Mouse (Mus musculus): Measurements from ENCODE around the gene Ppp1r18. TPM values are rescaled to one million over a fixed set of nuclear protein-coding genes. Genes with fewer than 3 reads are reported as not detected.

Gene Ppp1r18
- polyA plus RNA-seq, 1 experiment from 2014 or later: 32.2 TPM

DNA sequence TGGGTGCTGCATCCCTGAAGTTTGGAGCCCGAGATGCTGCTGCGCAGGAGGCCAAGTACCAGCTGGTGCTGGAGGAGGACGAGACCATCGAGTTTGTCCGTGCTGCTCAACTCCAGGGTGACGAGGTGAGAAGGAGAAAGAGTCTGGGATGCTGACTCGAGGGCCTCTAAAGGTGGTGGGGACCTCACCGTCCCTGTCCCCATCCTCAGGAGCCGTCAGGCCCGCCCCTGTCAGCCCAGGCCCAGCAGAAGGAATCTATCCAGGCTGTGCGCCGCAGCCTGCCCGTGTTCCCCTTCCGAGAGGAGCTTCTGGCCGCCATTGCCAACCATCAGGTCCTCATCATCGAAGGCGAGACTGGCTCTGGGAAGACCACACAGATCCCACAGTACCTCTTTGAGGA lies 17.5 kb downstream of the Ppp1r18 start:
- DNase-seq (ENCODE audit: low spot score): no peak
- Histone ChIP-seq H3K27me3 (ENCODE audit: insufficient read depth, poor library complexity, severe bottlenecking) (no peaks in the 10 kb centered on the region), H3K27ac (no peak overlapping the region), H3K4me3 (no peak overlapping the region), H3K36me3 (peaks cover 72% of the 10 kb centered on the region), H3K9me3 (no peaks in the 10 kb centered on the region), H3K4me1 (replicated peaks) (peaks cover 20% of the 10 kb centered on the region)
- 93% methylated on average over 17 of the region's 17 CpGs for WGBS

DNA sequence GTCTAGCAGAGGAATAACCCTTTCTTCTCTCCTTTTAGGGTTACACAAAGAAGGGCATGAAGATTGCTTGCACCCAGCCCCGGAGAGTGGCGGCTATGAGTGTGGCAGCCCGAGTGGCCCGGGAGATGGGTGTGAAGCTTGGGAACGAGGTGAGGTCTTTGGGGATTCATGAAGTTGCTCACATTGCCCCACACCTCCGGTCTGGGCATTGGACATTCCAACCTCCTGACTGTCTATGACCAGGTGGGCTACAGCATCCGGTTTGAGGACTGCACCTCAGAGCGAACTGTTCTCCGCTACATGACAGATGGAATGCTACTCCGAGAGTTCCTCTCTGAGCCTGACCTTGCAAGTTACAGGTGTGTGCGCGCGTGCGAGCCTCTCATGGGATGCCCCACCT lies 18.4 kb downstream of the Ppp1r18 start:
- no peak for DNase-seq (ENCODE audit: low spot score)
- no peak overlapping the region for H3K27ac ChIP-seq
- H3K4me1 ChIP-seq (replicated peaks): peaks cover 20% of the 10 kb centered on the region
- H3K4me3 ChIP-seq: no peak overlapping the region
- H3K9me3 ChIP-seq: no peaks in the 10 kb centered on the region
- peaks cover 78% of the 10 kb centered on the region for H3K36me3 ChIP-seq
- WGBS: 95% methylated on average over 14 of the region's 14 CpGs
- no peaks in the 10 kb centered on the region for H3K27me3 ChIP-seq (ENCODE audit: insufficient read depth, poor library complexity, severe bottlenecking)

DNA sequence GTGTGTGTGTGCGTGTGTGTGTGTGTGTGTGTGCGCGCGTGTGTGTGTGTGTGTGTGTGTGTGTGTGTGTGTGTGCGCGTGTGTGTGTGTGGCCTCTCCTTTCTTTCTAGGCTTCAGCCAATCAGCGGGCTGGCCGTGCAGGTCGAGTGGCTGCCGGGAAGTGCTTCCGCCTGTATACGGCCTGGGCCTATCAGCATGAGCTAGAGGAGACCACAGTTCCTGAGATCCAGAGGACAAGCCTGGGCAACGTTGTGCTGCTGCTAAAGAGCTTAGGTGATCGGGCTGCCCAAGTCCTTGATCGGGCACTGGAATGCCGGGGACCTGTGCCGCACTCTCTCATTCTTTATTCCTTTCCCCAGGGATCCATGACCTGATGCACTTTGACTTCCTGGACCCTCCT lies 22.3 kb downstream of the Ppp1r18 start:
- Histone ChIP-seq H3K27ac (no peak overlapping the region), H3K36me3 (peaks cover 100% of the 10 kb centered on the region), H3K4me3 (no peak overlapping the region), H3K4me1 (replicated peaks) (no peaks in the 10 kb centered on the region), H3K9me3 (no peaks in the 10 kb centered on the region), H3K27me3 (ENCODE audit: insufficient read depth, poor library complexity, severe bottlenecking) (no peaks in the 10 kb centered on the region)
- DNase-seq (ENCODE audit: low spot score): no peak
- 93% methylated on average over 13 of the region's 17 CpGs for WGBS

DNA sequence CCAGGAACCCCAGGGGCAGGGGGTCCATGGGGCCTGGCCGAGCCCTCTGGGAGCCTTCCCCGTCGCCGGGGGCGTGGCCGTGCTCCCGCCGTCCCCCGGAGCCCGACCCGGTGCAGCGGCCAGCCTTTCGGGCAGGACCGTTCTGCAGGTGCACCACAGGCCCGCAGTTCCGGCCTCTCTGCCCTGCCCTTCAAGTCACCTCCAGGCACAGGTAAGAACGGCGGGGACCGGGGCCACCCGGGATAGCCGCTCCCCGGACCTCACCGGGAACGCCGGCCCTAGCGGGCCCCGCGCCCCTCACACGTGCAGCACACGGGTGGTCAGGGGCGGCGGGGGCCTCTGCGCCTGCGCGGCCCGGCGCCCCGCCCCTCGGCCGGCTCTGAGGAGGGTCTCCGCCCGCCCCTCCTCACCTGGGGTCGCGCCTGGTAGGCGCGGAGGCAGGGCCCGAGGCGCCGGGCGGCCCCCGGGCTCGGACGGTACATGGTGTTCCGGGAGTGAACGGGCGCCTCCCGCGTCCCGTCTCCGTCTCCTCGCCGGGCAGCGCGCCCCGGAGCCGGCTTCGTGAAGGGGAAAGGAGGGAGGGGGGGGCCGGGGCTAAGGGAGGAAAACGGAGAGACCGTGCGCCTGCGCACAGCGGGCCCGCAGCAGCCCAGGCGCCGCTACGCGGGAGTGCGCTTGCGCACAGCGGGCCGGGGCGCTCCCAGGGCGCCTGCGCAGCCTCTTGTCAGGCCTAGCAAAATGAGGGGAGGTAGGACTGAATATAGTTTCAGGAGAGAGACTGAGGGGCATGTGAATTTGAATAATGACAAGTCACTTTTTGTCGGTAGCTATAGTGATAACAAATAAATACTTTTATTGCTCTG lies 31.6 kb downstream of the Ppp1r18 start, which contains the start of gene 2310061I04Rik:
Gene 2310061I04Rik, minus strand, starts transcription at position 651 of the 863 bp plus-strand sequence.
- H3K27ac ChIP-seq: peak within 1 kb of the TSS; percentile 98
- peak; percentile 91 for DNase-seq (ENCODE audit: low spot score)
- H3K27me3 ChIP-seq (ENCODE audit: insufficient read depth, poor library complexity, severe bottlenecking): no peaks in the 10 kb centered on the region
- peaks cover 31% of the 10 kb centered on the region for H3K4me1 ChIP-seq (replicated peaks)
- peaks cover 80% of the 10 kb centered on the region for H3K36me3 ChIP-seq
- WGBS: under 1% methylated on average over 86 of the region's 86 CpGs
- no peaks in the 10 kb centered on the region for H3K9me3 ChIP-seq
- peak within 1 kb of the TSS; percentile 91 for H3K4me3 ChIP-seq

DNA sequence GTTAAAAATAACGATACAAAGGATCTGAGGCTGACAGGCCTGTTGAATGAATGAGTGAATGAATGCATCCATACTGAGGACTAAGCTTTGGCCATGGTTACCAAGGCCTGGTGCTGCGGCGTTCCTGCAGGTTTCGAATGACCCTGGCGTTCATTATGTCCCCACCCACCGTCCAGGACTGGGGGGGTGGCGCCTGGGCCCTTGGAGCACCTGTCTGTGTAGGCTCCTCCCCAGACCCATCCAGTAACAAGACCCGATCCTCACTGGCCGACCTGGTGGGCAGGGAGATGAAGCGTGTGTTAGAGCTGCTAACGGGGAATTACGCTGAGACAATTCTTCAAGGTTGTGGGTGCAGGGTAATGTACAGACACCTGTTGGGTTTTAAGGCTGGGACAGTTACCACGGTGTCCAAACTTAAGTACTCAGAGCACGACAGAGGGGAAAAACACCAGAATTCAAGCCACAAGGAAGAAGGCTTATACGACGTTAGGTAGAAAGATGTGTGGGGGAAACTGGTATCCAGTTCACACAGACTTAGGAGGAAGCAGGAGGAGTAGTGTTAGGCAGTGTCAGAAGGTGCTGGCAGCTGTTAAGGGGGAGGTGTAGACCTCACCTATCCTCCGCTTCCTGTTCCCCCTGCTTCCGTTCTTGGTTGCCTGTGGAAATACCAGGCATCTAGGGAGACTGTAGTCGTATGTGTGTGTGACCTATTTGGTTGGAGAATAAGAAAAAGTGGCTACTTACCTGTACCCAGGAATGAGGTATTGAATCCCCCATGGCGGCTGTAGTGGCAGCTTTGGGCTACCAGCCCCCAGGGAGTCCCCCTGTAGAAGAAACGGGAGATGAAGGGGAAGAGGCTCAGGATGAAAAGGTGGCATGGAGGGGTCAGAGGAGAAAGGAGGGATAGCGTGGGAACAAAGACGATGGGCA lies 32.5 kb downstream of the Ppp1r18 start:
- DNase-seq (ENCODE audit: low spot score): no peak
- H3K36me3 ChIP-seq: peaks cover 80% of the 10 kb centered on the region
- H3K27me3 ChIP-seq (ENCODE audit: insufficient read depth, poor library complexity, severe bottlenecking): no peaks in the 10 kb centered on the region
- no peaks in the 10 kb centered on the region for H3K9me3 ChIP-seq
- H3K4me1 ChIP-seq (replicated peaks): peaks cover 31% of the 10 kb centered on the region
- H3K27ac ChIP-seq: peak overlapping the region; percentile 98
- H3K4me3 ChIP-seq: peak overlapping the region; percentile 91
- WGBS: 45% methylated on average over 23 of the region's 23 CpGs

DNA sequence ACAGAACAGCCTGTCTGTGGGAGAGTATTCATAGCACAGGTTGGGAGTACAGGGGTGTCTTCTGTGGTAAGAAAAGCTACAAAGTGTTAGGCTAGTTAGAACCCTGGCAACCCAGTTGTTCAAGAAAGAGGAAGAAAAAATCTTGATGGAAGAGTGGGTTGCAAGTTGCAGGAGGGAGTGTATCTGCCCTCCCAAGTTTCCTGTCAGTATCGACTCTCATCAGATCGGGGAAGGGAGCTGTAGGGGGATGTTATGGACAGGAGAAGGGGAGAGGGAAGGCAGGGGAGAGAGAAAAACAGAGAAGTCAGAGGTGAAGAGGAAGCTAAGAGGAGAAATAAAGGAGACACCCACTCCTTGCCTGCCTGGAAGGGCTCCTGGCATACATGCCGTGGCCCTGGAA lies 35.2 kb downstream of the Ppp1r18 start:
- Histone ChIP-seq H3K4me1 (replicated peaks) (peaks cover 27% of the 10 kb centered on the region), H3K27ac (no peak overlapping the region), H3K27me3 (ENCODE audit: insufficient read depth, poor library complexity, severe bottlenecking) (no peaks in the 10 kb centered on the region), H3K9me3 (no peaks in the 10 kb centered on the region), H3K36me3 (peaks cover 82% of the 10 kb centered on the region), H3K4me3 (no peak overlapping the region)
- DNase-seq (ENCODE audit: low spot score): no peak
- 94% methylated on average over 3 of the region's 3 CpGs for WGBS

DNA sequence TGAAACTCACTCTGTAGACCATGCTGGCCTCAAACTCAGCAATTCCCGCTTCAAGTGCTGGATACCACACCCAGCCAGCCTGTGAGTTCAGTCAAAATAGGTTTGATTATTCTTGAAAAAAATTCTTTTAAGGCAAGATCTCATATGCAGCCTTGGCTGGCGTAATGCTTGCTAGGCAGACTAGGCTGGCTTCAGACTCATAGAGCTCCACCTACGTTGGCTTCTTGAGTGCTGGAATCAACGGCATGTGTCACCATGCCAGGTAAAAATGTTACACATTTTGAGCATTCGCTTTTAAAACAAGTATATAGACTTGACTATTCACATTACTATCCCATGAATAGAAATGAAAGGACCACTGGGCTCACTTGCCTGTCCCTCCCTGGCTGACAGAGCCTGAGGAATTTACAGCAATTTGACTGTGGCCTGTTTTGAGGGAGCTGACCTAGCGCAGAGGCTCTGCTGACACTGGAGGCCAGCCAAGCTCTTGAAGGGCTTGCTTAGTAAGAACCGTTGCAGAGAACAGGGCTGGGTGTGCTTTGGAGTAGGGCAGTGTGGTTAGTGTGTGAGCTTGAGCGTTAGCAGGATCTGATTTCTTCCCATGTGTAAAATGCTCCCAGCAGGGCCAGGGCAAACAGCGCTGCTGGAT lies 38.1 kb downstream of the Ppp1r18 start:
- Histone ChIP-seq H3K36me3 (peaks cover 100% of the 10 kb centered on the region), H3K27me3 (ENCODE audit: insufficient read depth, poor library complexity, severe bottlenecking) (no peaks in the 10 kb centered on the region), H3K4me1 (replicated peaks) (peaks cover 6% of the 10 kb centered on the region), H3K27ac (no peak overlapping the region), H3K4me3 (no peak overlapping the region), H3K9me3 (no peaks in the 10 kb centered on the region)
- DNase-seq (ENCODE audit: low spot score): no peak
- WGBS: 92% methylated on average over 9 of the region's 9 CpGs

DNA sequence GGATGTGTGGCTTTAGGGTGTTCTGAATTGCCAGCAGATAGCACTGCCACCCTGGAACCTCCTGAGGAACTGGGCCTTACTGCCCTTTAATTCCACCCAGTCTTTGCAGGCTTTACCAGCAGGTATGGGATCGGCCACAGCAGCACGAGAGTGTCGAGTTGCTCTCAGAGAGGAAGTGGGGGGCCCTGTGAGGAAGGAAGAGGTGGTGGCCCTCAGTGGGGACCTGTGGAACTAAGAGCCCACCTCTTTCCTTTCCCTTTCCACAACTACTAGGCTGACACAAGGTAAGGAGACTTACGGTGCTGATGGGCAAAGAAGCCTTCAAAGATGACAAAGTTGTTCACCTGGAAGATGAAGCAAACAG lies 38.6 kb downstream of the Ppp1r18 start:
- Histone ChIP-seq H3K27ac (no peak overlapping the region), H3K4me3 (no peak overlapping the region), H3K9me3 (no peaks in the 10 kb centered on the region), H3K27me3 (ENCODE audit: insufficient read depth, poor library complexity, severe bottlenecking) (no peaks in the 10 kb centered on the region), H3K4me1 (replicated peaks) (peaks cover 11% of the 10 kb centered on the region), H3K36me3 (peaks cover 99% of the 10 kb centered on the region)
- WGBS: 88% methylated on average over 4 of the region's 4 CpGs
- no peak for DNase-seq (ENCODE audit: low spot score)

DNA sequence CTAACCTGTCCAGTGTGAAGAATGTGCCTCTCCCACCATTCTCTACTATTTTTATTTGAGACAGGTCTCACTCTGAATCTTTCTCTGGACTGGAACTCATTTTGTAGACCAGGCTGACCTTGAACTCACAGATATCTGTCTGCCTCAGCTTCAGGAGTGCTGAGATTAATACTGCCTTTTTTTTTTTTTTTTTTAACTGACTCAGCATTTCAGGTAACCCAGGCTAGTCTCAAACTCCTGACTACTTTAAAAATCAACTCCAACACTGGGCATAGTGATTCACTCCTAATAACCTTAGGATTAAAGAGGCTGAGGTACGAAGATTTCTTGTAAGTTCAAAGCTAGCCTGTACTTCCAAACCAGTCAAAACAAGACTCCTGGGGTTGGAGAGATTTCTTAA lies 40.2 kb downstream of the Ppp1r18 start:
- Histone ChIP-seq H3K4me1 (replicated peaks) (peaks cover 21% of the 10 kb centered on the region), H3K4me3 (no peak overlapping the region), H3K27me3 (ENCODE audit: insufficient read depth, poor library complexity, severe bottlenecking) (no peaks in the 10 kb centered on the region), H3K36me3 (peaks cover 83% of the 10 kb centered on the region), H3K9me3 (no peaks in the 10 kb centered on the region), H3K27ac (no peak overlapping the region)
- WGBS: 95% methylated on average over 1 of the region's 1 CpGs
- no peak for DNase-seq (ENCODE audit: low spot score)

DNA sequence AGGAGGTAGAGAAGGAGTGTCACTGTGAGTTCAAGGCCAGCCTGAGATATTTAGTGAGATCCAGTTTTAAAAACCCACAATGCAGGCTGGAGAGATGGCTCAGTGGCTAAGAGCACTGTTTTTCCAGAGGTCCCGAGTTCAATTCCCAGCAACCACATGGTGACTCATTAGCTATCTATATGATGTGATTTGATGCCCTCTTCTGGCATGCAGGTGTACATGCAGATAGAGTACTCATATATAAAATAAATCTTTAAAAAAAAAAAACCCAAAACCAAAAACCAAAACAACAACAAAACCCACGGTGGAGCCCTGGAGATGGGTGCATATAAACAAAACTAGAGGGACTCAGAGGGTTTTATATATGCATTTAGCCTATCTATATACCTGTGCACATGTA lies 42.2 kb downstream of the Ppp1r18 start:
- no peak for DNase-seq (ENCODE audit: low spot score)
- H3K9me3 ChIP-seq: no peaks in the 10 kb centered on the region
- peaks cover 83% of the 10 kb centered on the region for H3K36me3 ChIP-seq
- peaks cover 21% of the 10 kb centered on the region for H3K4me1 ChIP-seq (replicated peaks)
- H3K4me3 ChIP-seq: no peak overlapping the region
- H3K27me3 ChIP-seq (ENCODE audit: insufficient read depth, poor library complexity, severe bottlenecking): no peaks in the 10 kb centered on the region
- no peak overlapping the region for H3K27ac ChIP-seq
- 89% methylated on average over 2 of the region's 2 CpGs for WGBS

DNA sequence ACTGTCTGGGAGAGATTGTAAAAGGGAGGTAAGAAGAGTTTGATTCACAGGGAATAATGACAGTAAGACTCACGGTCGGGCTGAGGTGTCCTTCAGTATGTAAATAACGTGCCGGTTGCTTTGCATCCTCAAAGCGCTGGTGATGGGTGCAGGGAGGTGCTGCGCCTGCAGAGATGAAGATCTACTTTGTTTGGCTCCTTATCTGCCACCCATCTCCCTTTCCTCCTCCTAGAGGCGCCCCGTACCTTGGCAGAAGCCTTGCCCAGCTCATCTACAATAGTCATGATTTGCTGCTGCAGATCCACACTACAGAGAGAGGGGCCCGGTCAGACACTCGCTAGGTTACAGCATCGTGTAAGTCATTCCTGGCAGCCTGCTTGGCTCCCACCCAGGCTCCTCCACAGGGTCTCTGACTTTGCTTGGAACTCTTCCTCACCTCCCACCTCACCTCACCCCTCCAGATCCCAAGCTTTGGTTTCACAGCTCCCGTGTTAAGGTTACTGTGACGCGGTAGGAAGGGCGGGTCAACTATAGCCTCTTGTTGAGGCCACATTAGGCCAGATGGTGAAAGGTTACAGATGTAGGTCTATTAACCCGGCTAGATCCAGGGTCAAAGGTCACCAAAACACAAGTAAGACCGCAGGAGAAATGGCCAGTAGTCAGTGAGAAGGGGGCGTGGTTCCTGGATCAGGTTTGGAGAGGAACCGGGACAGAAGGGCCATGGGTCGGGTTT lies 44.0 kb downstream of the Ppp1r18 start:
- Histone ChIP-seq H3K36me3 (peaks cover 82% of the 10 kb centered on the region), H3K4me3 (peak overlapping the region; percentile 74), H3K4me1 (replicated peaks) (peaks cover 21% of the 10 kb centered on the region), H3K27me3 (ENCODE audit: insufficient read depth, poor library complexity, severe bottlenecking) (no peaks in the 10 kb centered on the region), H3K9me3 (no peaks in the 10 kb centered on the region), H3K27ac (peak overlapping the region; percentile 92)
- no peak for DNase-seq (ENCODE audit: low spot score)
- 24% methylated on average over 20 of the region's 20 CpGs for WGBS

DNA sequence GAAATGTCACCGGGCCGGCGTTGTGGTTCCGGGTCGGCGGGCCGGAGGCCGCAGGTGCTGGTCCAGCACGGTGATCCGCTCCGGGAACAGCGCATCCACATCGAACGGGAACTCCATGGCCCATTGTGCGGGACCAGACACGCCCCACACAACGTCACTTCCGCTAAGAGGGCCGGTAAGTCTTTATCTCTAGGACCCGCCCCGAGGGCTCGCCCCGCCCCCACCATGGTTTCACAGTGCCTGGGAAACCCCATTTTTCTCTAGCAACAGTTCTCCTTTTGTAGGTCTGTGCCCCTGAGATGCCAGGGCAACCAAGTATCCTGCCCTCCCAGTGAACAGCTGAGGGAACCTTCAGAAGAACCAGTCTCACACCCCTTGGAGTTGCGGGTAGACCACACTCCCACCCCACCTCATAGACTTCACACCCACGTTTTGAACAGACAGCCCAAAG lies 44.6 kb downstream of the Ppp1r18 start, which contains the start of gene Atat1:
Gene Atat1, minus strand, starts transcription at position 157 of the 451 bp plus-strand sequence.
- peaks cover 79% of the 10 kb centered on the region for H3K36me3 ChIP-seq
- 4% methylated on average over 25 of the region's 25 CpGs for WGBS
- H3K4me1 ChIP-seq (replicated peaks): peaks cover 21% of the 10 kb centered on the region
- H3K27ac ChIP-seq: peak within 1 kb of the TSS; percentile 92
- DNase-seq (ENCODE audit: low spot score): peak; percentile 96
- no peaks in the 10 kb centered on the region for H3K9me3 ChIP-seq
- H3K4me3 ChIP-seq: peak within 1 kb of the TSS; percentile 74
- no peaks in the 10 kb centered on the region for H3K27me3 ChIP-seq (ENCODE audit: insufficient read depth, poor library complexity, severe bottlenecking)
